Mouse (Mus musculus): ENCODE results near the gene Tuba1c. TPM values are rescaled to one million over a fixed set of nuclear protein-coding genes. Genes with fewer than 3 reads are reported as not detected.
"Not testable (repeated sequence)": the region's sequence is repeated elsewhere in the genome, so short reads cannot be mapped to it uniquely, and the experiment has no call there.

Gene Tuba1c
- total RNA-seq, 2 experiments from 2014 or later, result 200 to 217 TPM

DNA sequence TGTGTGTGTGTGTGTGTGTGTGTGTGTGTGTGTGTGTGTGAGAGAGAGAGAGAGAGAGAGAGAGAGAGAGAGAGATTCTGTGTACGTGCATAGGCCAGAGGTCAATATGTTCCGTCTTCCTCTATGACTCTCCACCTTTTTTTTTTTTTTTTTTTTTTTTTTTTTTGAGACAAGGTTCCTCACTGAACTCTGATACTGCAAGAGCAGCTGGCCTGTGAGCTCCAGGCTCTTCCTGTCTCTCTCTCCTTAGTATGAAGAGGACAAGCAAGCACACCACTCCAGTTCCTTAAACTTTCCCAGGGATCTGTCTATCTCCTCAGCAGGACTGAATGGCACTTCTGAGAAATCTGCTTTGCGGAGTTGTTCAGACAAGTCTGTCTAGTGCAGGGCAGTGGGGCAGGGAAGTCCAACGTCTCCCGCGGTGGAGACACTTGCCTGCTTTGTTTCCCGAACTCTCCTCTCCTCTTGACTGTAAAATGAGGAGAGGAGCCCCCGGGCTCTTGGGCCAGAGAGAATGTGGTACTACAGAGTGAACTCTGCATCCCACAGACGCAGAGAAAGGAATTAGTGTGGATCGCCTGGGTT lies 725 bp upstream of the Tuba1c start:
- DNase-seq (ENCODE audit: low spot score in 2 of 2), result no peak

- peak in 1 of 2 experiments; percentile 37 for DNase-seq (ENCODE audit: low spot score in 2 of 2)
These were observed 1.1 kb downstream of the Tuba1c start for GRCm38 (mm10) chr15:99030585-99031387.

DNA sequence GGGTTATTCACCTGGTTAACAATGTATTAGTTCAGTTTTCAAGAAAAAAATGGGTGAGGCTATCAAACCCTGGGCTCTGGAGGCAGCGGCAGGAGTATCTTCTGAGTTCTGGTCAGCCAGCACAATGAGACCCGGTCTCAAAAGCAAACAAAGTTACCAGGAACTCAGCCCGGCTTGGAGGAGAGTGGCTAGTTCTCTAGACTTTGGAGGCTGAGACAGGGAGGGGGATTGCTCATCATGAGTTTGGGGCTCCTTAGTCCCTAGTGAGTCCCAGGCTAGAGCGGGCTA lies 1.6 kb downstream of the Tuba1c start:
- no peak for DNase-seq (ENCODE audit: low spot score in 2 of 2)

DNA sequence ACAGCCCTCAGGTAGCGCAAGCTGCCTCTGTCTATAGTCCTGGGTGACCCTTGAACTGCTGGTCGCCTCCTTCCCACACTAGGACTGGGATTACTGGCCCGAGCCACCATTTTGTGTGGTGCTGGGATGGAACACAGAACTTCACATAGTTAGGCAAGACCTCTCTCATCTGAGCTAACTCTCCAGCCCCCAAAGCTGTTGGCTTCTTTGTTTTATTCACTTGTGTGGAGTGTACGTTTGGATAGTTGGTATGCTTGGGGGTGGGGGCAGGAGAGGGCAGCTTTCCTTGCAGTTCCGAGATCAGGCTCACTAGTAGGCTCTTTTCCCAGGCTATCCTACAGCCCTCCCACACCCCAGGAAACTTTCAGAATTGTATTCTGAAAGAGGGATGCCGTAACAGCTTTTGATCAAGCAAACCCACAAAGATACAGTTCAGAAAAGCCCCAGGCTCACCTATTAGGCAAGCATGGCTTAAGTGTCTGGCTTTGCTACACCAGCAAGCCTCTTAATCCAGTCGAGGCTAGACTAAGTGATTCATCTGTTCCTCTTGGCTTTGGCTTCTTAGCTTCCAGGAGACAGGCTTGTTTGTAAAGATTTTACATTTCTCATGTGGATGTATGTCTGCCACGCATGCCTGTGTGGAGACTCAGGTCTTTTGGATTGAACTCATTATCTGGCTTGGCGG lies 2.5 kb downstream of the Tuba1c start:
- DNase-seq (ENCODE audit: low spot score in 2 of 2), result no peak

DNA sequence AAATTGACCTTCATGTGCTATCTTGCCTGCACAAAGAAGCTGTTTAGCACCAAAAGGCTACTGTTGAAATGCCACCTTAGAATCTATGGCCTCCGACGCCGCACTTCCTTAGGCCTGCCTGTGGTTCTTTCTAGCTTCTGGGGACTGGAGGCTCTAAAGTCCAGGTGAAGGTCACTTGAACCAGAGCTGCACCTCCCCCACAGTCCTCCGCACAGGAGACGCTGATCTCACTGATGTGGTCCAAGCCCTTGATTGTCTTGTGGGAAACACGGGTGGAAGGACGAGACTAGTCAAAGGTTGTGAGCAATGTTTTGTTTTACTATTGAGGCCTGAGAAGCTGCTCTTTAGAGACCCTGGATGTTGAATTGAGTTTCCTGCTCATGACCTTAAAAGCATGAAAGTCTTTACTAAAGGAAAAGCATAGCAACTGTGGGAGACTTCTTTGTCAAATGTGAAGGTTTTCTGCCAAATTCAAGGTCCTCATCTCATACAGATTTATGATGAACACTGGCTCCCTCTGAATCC lies 3.1 kb downstream of the Tuba1c start:
- no peak for DNase-seq (ENCODE audit: low spot score in 2 of 2)

- DNase-seq (ENCODE audit: low spot score in 2 of 2), result no peak
These were observed 4.0 kb downstream of the Tuba1c start for GRCm38 (mm10) chr15:99033498-99034270.

- no peak for DNase-seq (ENCODE audit: low spot score in 2 of 2)
These were observed 5.7 kb downstream of the Tuba1c start for GRCm38 (mm10) chr15:99035431-99035830.

DNA sequence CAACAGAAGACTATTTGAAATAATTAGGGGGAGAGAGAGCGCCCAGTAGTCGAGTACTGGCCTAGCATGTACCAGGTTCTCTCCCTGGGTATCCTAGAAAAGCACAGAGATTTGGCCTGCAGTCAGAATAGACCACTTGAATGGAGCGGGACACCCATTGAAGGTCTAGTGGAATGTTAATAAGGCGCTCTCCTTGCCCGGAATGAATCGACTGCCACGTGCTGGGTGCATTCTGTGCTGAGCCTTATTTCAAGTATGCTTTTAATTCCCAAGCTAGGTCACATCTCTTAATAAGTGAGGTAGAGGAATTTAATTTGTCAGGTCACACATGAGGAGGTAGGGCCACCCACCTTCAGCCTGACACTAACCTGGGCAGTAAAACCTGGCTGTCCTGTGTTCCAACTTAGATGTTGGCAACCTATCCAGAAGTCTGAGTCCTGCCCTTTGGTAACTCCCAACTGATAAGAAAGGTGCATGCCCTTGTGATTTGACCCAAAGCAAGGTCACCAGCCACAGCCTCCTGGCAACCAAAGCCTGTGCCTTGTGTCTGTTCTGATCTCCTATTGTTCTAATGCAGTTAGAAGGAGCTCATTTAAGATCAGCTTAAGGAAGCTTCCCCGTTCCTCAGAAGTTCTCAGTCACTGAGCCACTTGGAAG lies 6.7 kb downstream of the Tuba1c start:
- no peak for DNase-seq (ENCODE audit: low spot score in 2 of 2)

DNA sequence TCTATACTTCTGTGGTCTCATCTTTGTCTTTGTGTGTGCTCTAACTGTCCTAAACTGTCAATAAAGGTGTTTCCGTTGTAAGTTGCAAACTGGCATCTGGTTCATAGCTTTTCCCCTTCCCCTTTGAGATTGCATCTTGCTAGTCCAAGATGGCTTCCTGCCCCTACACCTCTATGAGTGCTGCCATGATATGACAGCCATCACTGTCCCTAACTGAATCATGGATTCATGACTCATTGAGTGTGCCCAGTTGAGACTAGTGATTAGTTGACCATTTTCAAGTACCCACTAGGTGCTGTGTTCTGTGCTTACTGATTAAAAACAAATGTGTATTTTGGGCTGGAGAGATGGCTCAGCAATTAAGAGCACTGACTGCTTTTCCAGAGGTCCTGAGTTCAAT lies 8.3 kb downstream of the Tuba1c start:
- DNase-seq (ENCODE audit: low spot score in 2 of 2), result no peak

DNA sequence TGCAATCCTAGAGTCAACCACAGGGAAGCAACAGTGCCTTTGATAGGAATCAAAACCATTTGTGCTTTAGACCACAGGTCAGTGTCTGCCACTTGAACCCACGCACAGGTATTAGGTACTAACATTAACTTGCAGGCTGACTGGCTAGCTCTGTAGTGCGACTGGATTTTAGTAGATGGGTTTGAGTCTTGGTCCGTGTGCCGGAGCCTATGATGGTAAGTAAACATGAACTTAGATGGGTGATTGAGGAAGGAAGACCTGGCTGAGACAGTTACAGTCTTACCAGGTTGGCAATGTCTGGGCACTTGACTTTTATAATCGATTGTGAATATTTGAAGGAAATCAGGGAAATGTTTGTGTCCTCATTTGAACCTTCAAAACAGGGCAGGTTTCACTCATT lies 9.1 kb downstream of the Tuba1c start:
- DNase-seq (ENCODE audit: low spot score in 2 of 2), result no peak

DNA sequence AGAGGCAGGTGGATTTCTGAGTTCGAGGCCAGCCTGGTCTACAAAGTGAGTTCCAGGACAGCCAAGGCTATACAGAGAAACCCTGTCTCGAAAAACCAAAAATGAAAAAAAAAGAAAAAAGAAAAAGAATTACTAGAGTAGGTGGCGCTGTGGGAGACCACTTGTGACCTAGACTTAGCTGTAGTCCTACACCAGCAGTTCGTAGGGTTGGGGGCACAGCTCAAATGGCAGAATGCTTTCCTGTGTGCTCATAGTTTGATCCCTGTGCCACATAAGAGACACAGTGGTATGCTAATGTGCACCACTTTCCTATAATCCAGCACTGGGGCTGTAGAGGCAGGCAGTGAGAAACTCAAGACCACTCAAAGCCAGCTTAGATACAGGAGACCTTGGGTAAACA lies 9.6 kb downstream of the Tuba1c start:
- no peak for DNase-seq (ENCODE audit: low spot score in 2 of 2)

- DNase-seq (ENCODE audit: low spot score in 2 of 2), result no peak
These were observed 10.6 kb downstream of the Tuba1c start for GRCm38 (mm10) chr15:99039996-99040919.

DNA sequence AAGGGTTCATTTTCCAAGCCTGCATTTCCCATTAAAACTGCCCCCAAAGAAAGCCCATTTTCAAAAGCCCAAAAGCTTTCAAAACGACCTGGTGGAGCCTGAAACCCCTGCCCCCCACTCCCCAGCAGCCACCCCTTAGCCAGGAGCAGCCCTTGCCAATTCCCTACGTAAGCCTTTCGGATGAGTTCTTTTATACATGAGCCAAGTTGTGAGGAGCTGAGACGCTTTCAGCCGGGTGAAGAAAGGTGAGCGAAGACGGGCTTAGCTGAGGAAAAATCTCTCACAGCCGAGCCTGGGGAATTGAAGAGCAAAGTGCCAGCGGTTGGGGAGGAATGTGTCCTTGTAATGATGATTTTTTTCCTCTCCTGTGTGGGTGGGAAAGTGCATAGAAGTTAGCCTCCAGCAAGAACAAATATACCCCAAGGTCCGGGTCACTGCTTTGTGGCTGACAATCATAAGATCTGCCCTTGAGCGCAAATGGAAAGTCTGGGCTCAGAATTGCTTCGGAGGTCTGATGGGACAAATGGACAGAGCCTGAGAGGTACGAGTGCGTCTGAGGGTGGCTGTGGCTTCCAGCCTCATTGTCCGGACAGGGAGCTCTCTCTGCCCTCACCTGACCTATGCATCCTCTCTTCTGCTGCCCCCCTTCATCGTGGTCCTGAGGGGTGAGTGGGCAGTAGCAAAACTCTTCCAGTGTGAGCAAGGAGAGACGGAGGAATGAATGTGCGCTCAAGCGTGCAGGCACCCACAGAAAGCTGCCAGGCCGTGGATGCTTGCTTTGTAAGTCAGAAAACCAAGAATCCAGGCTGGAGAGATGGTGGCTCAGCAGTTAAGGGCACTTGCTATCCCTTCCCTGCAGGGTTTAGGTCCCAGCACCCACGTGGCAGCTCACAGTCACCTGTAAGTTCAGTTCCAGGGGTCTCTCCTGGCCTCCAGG lies 11.5 kb downstream of the Tuba1c start:
- DNase-seq (ENCODE audit: low spot score in 2 of 2), result no peak

DNA sequence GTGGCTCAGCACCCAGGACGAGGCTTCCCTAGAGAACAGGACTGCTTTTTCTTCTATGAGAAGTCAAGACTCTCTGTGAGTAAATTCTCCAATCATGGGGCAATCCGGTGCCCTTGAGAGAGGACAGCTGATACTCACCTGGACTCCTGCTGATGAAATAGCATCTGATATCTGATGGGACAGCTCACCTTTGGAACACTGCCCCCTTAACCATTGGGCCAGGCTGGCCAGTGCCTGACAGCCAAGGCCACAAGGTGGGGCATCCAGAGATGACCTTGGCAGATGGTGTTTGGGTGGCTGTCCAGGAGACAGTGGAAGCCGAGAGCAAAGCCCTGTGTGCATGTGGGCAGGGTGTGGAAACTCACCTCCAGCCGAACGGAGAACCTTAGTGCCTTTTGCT lies 12.6 kb downstream of the Tuba1c start:
- DNase-seq (ENCODE audit: low spot score in 2 of 2), result no peak

GRCm38 (mm10) chr15:99044854-99045253 lies 15.2 kb downstream of the Tuba1c start:
- no peak for DNase-seq (ENCODE audit: low spot score in 2 of 2)

GRCm38 (mm10) chr15:99045734-99046133 lies 16.0 kb downstream of the Tuba1c start:
- DNase-seq (ENCODE audit: low spot score in 2 of 2), result not testable (repeated sequence)

- DNase-seq (ENCODE audit: low spot score in 2 of 2), result no peak
These were observed 20.0 kb downstream of the Tuba1c start for GRCm38 (mm10) chr15:99049473-99050253.

GRCm38 (mm10) chr15:99053373-99053772 lies 23.7 kb downstream of the Tuba1c start:
- DNase-seq (ENCODE audit: low spot score in 2 of 2), result no peak

Measured in adrenal gland, postnatal 4 days (tissue).